Mouse (Mus musculus): ENCODE data around the gene Nvl.

The Nvl gene

DNA sequence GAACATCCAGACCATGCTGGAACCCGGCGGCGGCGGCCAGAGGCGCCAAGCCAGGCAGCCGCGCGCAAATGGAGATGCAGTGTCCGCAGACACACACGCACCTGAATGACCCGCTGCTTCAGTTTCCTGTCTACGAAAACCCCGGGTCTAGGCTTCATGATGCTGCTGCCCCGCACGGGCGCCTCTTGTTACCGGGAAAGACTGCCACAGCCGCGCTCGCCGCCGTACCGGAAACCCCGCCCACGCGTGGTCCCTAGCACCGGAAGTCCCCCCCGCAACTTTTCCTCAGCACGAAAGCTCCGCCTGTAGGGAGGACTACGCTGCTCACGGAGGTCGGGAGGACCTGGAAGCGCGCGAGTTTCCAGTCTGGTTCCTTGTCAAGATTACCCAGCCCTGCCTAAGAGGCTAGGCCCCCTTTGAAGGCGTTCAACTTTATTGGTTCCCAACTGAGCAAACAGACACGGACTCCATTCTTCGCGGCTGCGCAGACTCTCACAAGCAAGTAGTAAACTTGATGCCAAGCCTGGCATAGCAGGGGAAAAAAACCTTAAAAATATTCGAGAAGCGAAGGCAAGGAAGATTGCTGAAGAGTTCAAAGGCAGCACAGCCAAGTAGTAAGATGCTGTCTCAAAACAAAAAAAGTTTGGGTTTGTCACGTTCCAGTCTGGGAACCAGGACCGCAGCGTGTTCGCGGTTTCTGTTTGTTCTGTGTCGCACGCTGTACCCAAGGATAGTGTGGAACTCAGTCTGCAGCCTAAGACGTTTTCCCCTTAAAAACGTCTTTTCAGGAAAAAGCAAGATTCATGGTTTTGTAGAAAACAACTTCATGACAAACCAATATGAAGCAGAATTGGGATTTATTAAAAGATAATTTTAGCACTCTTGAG is at the start of gene Nvl, which contains the start of gene Cnih4:
Gene Nvl (minus strand): TSS at position 255 of the 887 bp plus-strand sequence.
Gene Cnih4 (plus strand): TSS at position 744 of the 887 bp plus-strand sequence.
- peak; percentile 96 for DNase-seq

DNA sequence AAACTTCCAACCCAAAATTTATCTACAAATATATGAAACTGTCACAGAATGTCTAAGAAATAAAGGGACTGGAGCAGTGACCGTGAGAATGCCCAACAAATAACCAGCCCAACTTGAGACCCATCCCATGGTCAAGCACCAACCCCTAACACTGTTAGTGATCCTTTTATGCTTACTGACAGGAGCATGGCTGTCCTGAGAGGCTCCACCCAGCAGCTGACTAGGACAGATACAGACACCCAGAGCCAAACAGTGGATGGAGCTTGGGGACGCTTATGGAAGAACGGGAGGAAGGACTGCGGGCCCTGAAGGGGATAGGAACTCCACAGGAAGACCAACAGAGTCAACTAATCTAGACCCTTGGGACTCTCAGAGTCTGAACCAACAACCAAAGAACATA is 44.9 kb upstream of the Nvl start:
- DNase-seq, result no peak

GRCm38 (mm10) chr1:181170210-181170609 is 26.2 kb upstream of the Nvl start:
- no peak for DNase-seq

- DNase-seq, result no peak
These were observed 24.4 kb upstream of the Nvl start for GRCm38 (mm10) chr1:181168377-181168776.

DNA sequence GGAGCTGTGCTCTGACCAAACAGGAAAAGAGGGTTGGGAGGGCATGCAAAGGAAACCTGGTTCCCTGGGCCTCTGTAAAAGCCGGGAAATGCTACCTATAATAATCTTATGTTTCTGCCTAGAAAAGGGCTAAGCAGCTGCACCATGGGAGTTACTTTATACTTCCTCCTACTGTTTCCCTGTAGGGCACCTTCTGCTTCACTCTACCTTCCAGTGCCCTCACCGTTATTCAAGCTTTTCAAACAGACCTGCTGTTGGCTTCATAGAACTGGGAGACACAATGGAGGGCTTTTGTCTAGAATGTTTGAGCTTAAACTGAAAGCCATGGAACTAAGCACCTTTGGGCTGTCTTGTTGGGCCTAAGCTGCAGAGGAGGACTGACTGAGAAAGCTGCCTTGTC is 23.8 kb upstream of the Nvl start:
- no peak for DNase-seq

GRCm38 (mm10) chr1:181151541-181151940 is 7.5 kb upstream of the Nvl start:
- no peak for DNase-seq

- DNase-seq, result peak; percentile 92
These were observed 7.0 kb upstream of the Nvl start for GRCm38 (mm10) chr1:181150827-181151534.

- DNase-seq, result no peak
These were observed 6.4 kb upstream of the Nvl start for GRCm38 (mm10) chr1:181150431-181150826.

- DNase-seq, result no peak
These were observed 5.5 kb upstream of the Nvl start for GRCm38 (mm10) chr1:181149373-181150017.

- DNase-seq, result peak; percentile 79
These were observed 4.5 kb upstream of the Nvl start for GRCm38 (mm10) chr1:181148540-181148939.

GRCm38 (mm10) chr1:181146187-181146586 is 2.2 kb upstream of the Nvl start:
- no peak for DNase-seq

- no peak for DNase-seq
These were observed 962 bp upstream of the Nvl start for GRCm38 (mm10) chr1:181144966-181145365.

DNA sequence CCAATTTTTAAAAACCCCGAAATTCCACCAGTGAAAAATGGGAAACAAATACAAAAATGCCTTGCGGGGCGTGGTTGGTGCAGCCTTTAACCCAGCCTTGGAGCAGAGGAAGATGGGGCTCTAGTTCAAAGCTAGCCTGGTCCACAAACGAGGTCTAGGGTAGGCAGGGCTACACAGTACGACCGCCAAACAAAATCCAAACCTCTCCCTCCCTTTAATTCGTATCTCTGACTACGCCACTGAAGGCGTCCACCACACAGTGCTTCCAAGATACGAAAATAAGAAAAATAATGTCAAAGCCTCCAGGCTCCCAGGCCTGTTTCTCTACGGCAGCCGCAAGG is 425 bp downstream of the Nvl start:
- DNase-seq, result no peak

GRCm38 (mm10) chr1:181138730-181139129 is 5.3 kb downstream of the Nvl start:
- DNase-seq, result no peak

DNA sequence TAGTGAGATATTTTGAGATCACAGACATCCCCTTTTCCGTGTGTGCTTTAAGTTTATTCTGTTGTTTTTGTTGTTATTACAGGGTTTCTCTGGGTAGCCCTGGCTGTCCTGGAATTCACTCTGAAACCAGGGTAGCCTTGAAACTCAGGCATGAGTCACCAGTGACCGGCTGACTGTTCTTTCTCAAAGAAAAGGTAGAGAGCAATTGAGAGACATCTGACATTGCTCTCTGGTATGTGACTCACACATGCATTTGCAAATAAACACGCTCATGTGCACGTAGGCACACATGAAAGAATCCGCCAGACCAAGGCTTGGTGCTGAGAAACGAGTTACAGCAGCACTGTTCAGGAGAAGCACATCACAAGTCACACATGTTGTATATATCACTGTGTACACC is 12.1 kb downstream of the Nvl start:
- DNase-seq, result no peak

DNA sequence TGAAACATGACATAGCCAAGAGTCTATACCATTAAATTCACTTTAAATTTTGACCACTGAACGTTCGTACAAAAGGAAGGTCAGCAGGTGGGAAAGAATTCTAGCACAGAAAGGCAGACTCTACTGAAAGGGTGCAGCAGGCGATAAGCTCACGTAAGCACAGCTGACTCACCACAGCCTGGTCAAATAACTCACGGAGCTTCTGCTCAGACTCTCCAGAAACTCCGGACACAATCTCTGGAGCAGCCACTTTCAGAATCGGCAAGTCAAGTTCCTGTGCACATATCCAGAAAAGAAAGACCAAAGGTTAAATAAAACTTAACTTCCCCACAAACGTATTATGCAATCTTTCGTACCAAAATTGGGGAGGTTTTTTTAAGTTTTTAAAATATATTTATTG is 17.2 kb downstream of the Nvl start:
- DNase-seq, result no peak

DNA sequence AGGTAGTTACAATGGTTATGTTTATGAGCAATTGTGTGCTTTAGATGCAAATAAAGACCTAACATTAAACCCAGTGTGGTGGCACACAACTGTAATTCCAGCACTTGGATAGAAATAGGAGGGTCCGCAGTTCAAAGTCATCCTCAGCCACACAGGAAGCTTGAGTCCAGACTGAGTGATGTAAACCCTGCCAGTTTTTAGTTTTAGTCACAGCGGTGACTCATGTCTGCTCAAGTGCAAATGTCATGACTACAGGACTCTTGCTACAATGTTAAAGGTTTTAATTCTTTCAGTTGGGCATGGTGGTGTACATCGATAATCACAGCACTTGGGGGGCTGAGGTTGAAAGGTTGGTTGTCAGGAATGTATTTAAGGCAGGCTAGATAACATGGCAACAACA is 18.1 kb downstream of the Nvl start:
- no peak for DNase-seq

DNA sequence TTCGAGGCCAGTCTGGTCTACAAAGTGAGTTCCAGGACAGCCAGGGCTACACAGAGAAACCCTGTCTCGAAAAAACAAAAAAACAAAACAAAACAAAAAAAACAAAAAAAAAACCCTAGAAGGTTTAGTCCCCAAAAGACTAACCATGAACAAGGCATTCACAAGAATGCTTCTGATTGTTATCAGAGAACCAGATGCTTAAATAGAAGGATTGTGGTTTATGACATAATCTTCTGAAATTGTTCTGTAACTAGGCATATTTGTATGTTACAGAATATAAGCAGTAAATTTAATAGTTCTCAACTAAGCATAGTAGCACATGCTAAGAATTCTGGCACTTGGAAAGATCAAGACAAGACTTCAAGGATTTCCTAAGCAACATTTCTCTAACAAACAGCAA is 19.9 kb downstream of the Nvl start:
- no peak for DNase-seq

DNA sequence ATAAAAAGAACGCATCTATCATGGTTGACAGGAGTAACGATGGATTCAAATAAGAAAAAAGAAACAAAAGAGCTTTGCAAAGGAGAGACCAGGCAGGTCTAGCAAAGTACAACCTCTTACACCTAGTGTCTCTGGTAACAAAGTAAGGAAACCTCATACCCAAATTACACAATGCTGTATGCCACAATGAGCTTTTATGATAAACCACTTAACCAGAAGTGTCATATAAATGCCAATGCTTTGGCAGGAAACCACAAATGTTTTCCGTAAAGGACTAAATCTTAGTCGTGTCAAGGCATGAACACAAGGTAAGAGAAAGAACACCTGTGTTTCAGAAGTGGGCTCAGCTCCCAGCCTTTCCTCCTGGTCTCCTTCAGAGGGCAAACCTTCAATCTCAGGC is 26.9 kb downstream of the Nvl start:
- DNase-seq, result no peak

DNA sequence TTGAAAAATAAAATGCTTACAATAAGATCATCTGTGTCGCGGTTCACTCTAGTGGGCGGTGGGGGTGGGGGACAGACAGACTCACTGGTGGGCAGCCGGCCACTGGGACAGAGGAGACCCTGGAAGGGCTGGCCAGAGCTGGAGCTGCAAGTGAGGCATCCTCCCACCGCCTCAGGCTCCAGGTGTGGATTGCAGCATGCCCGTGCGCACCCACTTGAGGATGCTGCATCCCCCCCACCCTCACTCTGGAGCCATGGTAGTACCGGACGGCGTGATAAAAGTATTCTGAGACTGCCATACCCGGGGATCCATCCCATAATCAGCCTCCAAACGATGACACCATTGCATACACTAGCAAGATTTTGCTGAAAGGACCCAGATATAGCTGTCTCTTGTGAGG is 54.0 kb downstream of the Nvl start:
- no peak for DNase-seq

DNA sequence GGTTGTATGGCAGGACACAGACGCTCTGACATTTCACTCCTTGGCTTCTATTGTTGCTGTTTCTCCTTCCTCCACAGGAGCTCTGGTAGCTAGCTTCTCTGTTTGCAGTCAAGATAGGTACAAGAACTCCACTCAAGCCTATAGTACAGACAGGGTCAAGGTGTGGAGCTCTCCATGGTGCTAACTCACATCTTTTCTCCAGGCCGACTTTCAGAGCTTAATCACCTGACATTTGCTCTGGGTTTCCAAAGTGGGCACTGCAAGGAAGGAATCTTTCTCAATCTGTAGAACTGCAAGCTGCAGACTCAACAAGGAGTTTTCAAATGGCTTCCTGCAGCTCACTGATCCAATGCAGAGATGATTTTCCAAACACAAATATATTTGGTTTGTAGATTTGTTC is 60.0 kb downstream of the Nvl start:
- DNase-seq, result peak; percentile 7

DNA sequence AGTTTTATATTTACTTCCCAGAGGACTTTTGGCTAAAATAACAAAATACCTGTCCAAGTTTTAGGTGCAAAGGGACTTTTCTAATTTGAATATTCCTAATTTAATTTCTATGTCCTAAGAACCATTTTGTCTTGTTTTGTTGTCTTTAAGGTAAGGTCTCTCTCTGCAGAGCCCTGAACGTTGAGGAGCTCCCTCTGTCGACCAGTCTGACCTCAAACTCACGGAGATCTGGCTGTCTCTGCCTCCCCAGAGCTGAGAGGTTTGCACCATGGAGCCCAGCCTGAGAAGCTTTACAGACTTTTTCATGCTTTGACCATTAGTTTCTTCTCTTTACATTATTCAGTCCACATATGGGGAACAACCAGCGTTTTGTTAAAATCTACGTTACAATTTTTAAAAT is 70.9 kb downstream of the Nvl start:
- DNase-seq, result no peak

- no peak for DNase-seq
These were observed 74.3 kb downstream of the Nvl start for GRCm38 (mm10) chr1:181069671-181070070.

GRCm38 (mm10) chr1:181068344-181068743 is 75.7 kb downstream of the Nvl start:
- DNase-seq, result no peak

Data from kidney, adult 9 months (tissue).